9 mouse cellular contexts compared by ENCODE assay signal in genomic region chr8:124959462-124960225, GRCm38 (mm10). TPM values are rescaled to one million over a fixed set of nuclear protein-coding genes. Genes with fewer than 3 reads are reported as not detected.
DNase-seq lines count a peak whose midpoint lies in the region; ATAC-seq lines count a peak whose summit lies in the region.
"Had no signal": no experiment of that assay in that cellular context is flagged by ENCODE, and none has a peak within 500 bp of the region (broad histone marks: within the 10 kb centered on the region; RNA-seq: fewer than 3 reads in every experiment).

No protein-coding gene starts in this region.

- H3K36me3 ChIP-seq in heart, embryonic 14.5 days (ENCODE audit: control insufficient read depth, insufficient read depth, low read length), result no peaks in the 10 kb centered on the region
- H3K36me3 ChIP-seq in limb, embryonic 15.5 days, result no peaks in the 10 kb centered on the region
- H3K36me3 ChIP-seq: G1E had no signal

- H3K27me3 ChIP-seq in heart, embryonic 14.5 days (ENCODE audit: control insufficient read depth, insufficient read depth, low read length), result no peaks in the 10 kb centered on the region
- no peaks in the 10 kb centered on the region for H3K27me3 ChIP-seq in limb, embryonic 15.5 days

- H3K9ac ChIP-seq in heart, embryonic 14.5 days (ENCODE audit: low read length), result no peak overlapping the region
- H3K9ac ChIP-seq in limb, embryonic 15.5 days, result no peak overlapping the region

- no peaks in the 10 kb centered on the region for H3K9me3 ChIP-seq in heart, embryonic 14.5 days (ENCODE audit: control insufficient read depth, low read length)
- H3K9me3 ChIP-seq in limb, embryonic 15.5 days, result no peaks in the 10 kb centered on the region

- H3K4me3 ChIP-seq in heart, embryonic 14.5 days (ENCODE audit: control insufficient read depth in 1 of 2, insufficient read depth in 1 of 2, low read depth in 1 of 2, low read length in 2 of 2), result no peak overlapping the region
- no peak overlapping the region for H3K4me3 ChIP-seq in limb, embryonic 15.5 days

- H3K27ac ChIP-seq in heart, embryonic 14.5 days (replicated peaks in 1 of 2; ENCODE audit: control insufficient read depth in 1 of 2, insufficient read depth in 1 of 2, low read depth in 2 of 2, low read length in 2 of 2), result no peak overlapping the region
- H3K27ac ChIP-seq in limb, embryonic 15.5 days, result peak overlapping the region; percentile 54; the same call in 1 of the 2 replicates

- H3K4me1 ChIP-seq in heart, embryonic 14.5 days (ENCODE audit: control insufficient read depth in 2 of 2, insufficient read depth in 2 of 2, low read length in 2 of 2), result peaks cover 23 to 24% of the 10 kb centered on the region in 2 experiments
- H3K4me1 ChIP-seq in limb, embryonic 15.5 days, result peaks cover 8% of the 10 kb centered on the region

- WGBS in heart, embryonic 14.5 days, result 49% methylated on average over 8 of the region's 8 CpGs
- WGBS in limb, embryonic 15.5 days, result 50% methylated on average over 8 of the region's 8 CpGs

- intact Hi-C loops in heart, postnatal 25 days (cut with DNase I), result no loop called here

- 0 out of 2 replicates have a peak, but pooled peaks have one; percentile 36 for ATAC-seq in heart, embryonic 14.5 days (ENCODE audit: insufficient number of reproducible peaks, insufficient read depth, low FRiP score, low read depth)
- ATAC-seq in limb, embryonic 15.5 days (ENCODE audit: insufficient number of reproducible peaks, low FRiP score, low TSS enrichment, low read depth), result no peak

- H3K4me2 ChIP-seq in heart, embryonic 14.5 days (ENCODE audit: low read length), result 0 out of 2 replicates have a peak overlapping the region, but pooled peaks have one; percentile 5
- no peak overlapping the region for H3K4me2 ChIP-seq in limb, embryonic 15.5 days

- no peak for DNase-seq in heart, postnatal 25 days (ENCODE audit: low spot score)
- peak; percentile 62 for DNase-seq in thymus, postnatal 0 days (ENCODE audit: low spot score)
- no peak for DNase-seq in thymus, postnatal 10 days (ENCODE audit: low spot score in 2 of 2)
- DNase-seq in testis, postnatal 14 days (ENCODE audit: low spot score), result no peak
- no peak for DNase-seq in kidney, postnatal 25 days
- no peak for DNase-seq in cerebellum, postnatal 10 days

RNA-seq across cellular contexts. Expression of gene Egln1, which starts 10.5 kb away (rescaled TPM):
- polyA plus RNA-seq in heart, embryonic 14.5 days (2014; fragmentation: Nextera tagmentation; extraction: Ambion mirVana), result 25.5 and 26.0 TPM in 2 replicates
- total RNA-seq in heart, postnatal 25 days (2021), result 100 to 1,000 TPM; 272 to 278 TPM
- polyA plus RNA-seq in thymus, postnatal 0 days (2015; fragmentation: Nextera tagmentation; extraction: Ambion mirVana), result 13.0 and 15.3 TPM in 2 replicates
- 13.4 and 16.5 TPM in 2 replicates for polyA plus RNA-seq in limb, embryonic 15.5 days (2015; fragmentation: Nextera tagmentation; extraction: Ambion mirVana)

RNA-seq across cellular contexts. Expression of gene Tsnax, which starts 53.2 kb away (rescaled TPM):
- 92.4 and 97.7 TPM in 2 replicates for polyA plus RNA-seq in heart, embryonic 14.5 days (2014; fragmentation: Nextera tagmentation; extraction: Ambion mirVana)
- total RNA-seq in heart, postnatal 25 days (2021), result 10 to 100 TPM; 71.0 to 71.6 TPM
- 120 and 129 TPM in 2 replicates for polyA plus RNA-seq in thymus, postnatal 0 days (2015; fragmentation: Nextera tagmentation; extraction: Ambion mirVana)
- polyA plus RNA-seq in limb, embryonic 15.5 days (2015; fragmentation: Nextera tagmentation; extraction: Ambion mirVana), result 122 and 127 TPM in 2 replicates
